Mouse (Mus musculus) liver, embryonic 18 days (tissue): ENCODE measurements around the gene Onecut1. TPM values are rescaled to one million over a fixed set of nuclear protein-coding genes. Genes with fewer than 3 reads are reported as not detected.

Source experiments
- polyA plus RNA-seq: library from polyadenylated mRNA; depleted of rRNA; stranded (reverse); fragments of >200 nt; gene quantifications from 2 replicates; pipeline ENCODE4 v1.2.3, GENCODE M21; 2012; rRNA removed

The Onecut1 gene
- 7.3 and 12.6 TPM in 2 replicates for polyA plus RNA-seq

GRCm38 (mm10) chr9:74861561-74861980 is at the start of gene Onecut1:
Onecut1 (plus strand) TSS chr9:74861921.

Other genes starting within 250 kb of the Onecut1 start
- gene Fam214a, start 91.0 kb downstream of the Onecut1 start, polyA plus RNA-seq = 3.4 and 4.0 TPM in 2 replicates
- gene Arpp19, start 175.7 kb downstream of the Onecut1 start, polyA plus RNA-seq = 27.4 and 29.0 TPM in 2 replicates
- gene Myo5a, start 209.1 kb downstream of the Onecut1 start, polyA plus RNA-seq = 1.4 and 1.8 TPM in 2 replicates